In genomic region chr17:8369171-8369570, GRCm38 (mm10) we compare ENCODE assay signal across 13 mouse cellular contexts. TPM values are rescaled to one million over a fixed set of nuclear protein-coding genes. Genes with fewer than 3 reads are reported as not detected.
DNase-seq lines count a peak whose midpoint lies in the region; ATAC-seq and TF ChIP-seq lines count a peak whose summit lies in the region.
"Had no signal": no experiment of that assay in that cellular context is flagged by ENCODE, and none has a peak within 500 bp of the region (broad histone marks: within the 10 kb centered on the region; RNA-seq: fewer than 3 reads in every experiment).

No protein-coding gene starts in this region.

- ATAC-seq in forebrain, embryonic 15.5 days (replicated peaks) = no peak
- ATAC-seq in intestine, embryonic 15.5 days = no peak

- H3K4me2 ChIP-seq in forebrain, embryonic 15.5 days (replicated peaks) = no peak overlapping the region
- H3K4me2 ChIP-seq in intestine, embryonic 15.5 days (replicated peaks) = no peak overlapping the region
- H3K4me2 ChIP-seq: embryonic facial prominence, embryonic 15.5 days; liver, embryonic 13.5 days had no signal

- no peak for TF ChIP-seq POLR2A in olfactory bulb, adult 2 months (IDR thresholded peaks at IDR 0.05; ENCODE audit: insufficient read depth, low read depth, low read length)

- H3K4me3 ChIP-seq in left cerebral cortex, adult 2 months = no peak overlapping the region
- no peak overlapping the region for H3K4me3 ChIP-seq in forebrain, embryonic 15.5 days
- H3K4me3 ChIP-seq in midbrain, embryonic 10.5 days = no peak overlapping the region
- H3K4me3 ChIP-seq in olfactory bulb, adult 2 months (ENCODE audit: insufficient read depth, low read depth, low read length) = no peak overlapping the region
- H3K4me3 ChIP-seq in intestine, embryonic 15.5 days (replicated peaks) = no peak overlapping the region
- H3K4me3 ChIP-seq: embryonic facial prominence, embryonic 15.5 days; heart, adult 2 months; liver, embryonic 13.5 days had no signal

- H3K36me3 ChIP-seq in forebrain, embryonic 15.5 days = no peaks in the 10 kb centered on the region
- H3K36me3 ChIP-seq in midbrain, embryonic 10.5 days = no peaks in the 10 kb centered on the region
- H3K36me3 ChIP-seq in intestine, embryonic 15.5 days = no peaks in the 10 kb centered on the region
- H3K36me3 ChIP-seq: embryonic facial prominence, embryonic 15.5 days; G1E; liver, embryonic 13.5 days had no signal

- no peak for DNase-seq in left cerebral cortex, adult 2 months (ENCODE audit: extremely low spot score in 1 of 2, low spot score in 2 of 2)
- no peak for DNase-seq in left cerebral cortex, adult 9 months (ENCODE audit: low spot score in 2 of 2)
- no peak for DNase-seq in midbrain, embryonic 10.5 days (ENCODE audit: low spot score)
- no peak for DNase-seq in thymus, postnatal 10 days (ENCODE audit: low spot score in 2 of 2)
- DNase-seq: heart, adult 2 months; kidney, adult 2 months; liver, embryonic 13.5 days; lung, postnatal 36 days had no signal

- intact Hi-C loops in left cerebral cortex, adult 2 months (cut with DNase I) = no loop called here

- 0 out of 2 replicates have a peak overlapping the region, but pooled peaks have one; percentile 51 for H3K27ac ChIP-seq in left cerebral cortex, adult 2 months
- H3K27ac ChIP-seq in forebrain, embryonic 15.5 days (replicated peaks) = peak overlapping the region; percentile 98
- peak overlapping the region; percentile 94; the same call in 1 of the 2 replicates for H3K27ac ChIP-seq in midbrain, embryonic 10.5 days (replicated peaks)
- peak overlapping the region; percentile 97 for H3K27ac ChIP-seq in olfactory bulb, adult 2 months (ENCODE audit: insufficient read depth, low read depth, low read length)
- no peak overlapping the region for H3K27ac ChIP-seq in intestine, embryonic 15.5 days
- H3K27ac ChIP-seq: embryonic facial prominence, embryonic 15.5 days; heart, adult 2 months; liver, embryonic 13.5 days had no signal

- H3K27me3 ChIP-seq in forebrain, embryonic 15.5 days = no peaks in the 10 kb centered on the region
- peaks cover 7% of the 10 kb centered on the region; the same call in 1 of the 2 replicates for H3K27me3 ChIP-seq in midbrain, embryonic 10.5 days (ENCODE audit: low read depth, poor library complexity, severe bottlenecking)
- no peaks in the 10 kb centered on the region for H3K27me3 ChIP-seq in intestine, embryonic 15.5 days (replicated peaks)
- H3K27me3 ChIP-seq: embryonic facial prominence, embryonic 15.5 days had no signal

- peaks cover 73% of the 10 kb centered on the region for H3K4me1 ChIP-seq in forebrain, embryonic 15.5 days
- peaks cover 71% of the 10 kb centered on the region for H3K4me1 ChIP-seq in midbrain, embryonic 10.5 days
- H3K4me1 ChIP-seq in olfactory bulb, adult 2 months (ENCODE audit: control insufficient read depth, insufficient read depth, low read length) = peaks cover 36% of the 10 kb centered on the region
- peaks cover 17% of the 10 kb centered on the region for H3K4me1 ChIP-seq in intestine, embryonic 15.5 days (replicated peaks)

- 20% methylated on average over 2 of the region's 2 CpGs for WGBS in forebrain, embryonic 15.5 days
- WGBS in midbrain, embryonic 10.5 days = 48% methylated on average over 2 of the region's 2 CpGs
- 37% methylated on average over 2 of the region's 2 CpGs for WGBS in olfactory bulb, adult 2 months
- 61% methylated on average over 2 of the region's 2 CpGs for WGBS in intestine, embryonic 15.5 days

- no peak for TF ChIP-seq CTCF in left cerebral cortex, adult 2 months (IDR thresholded peaks at IDR 0.05)
- TF ChIP-seq CTCF in olfactory bulb, adult 2 months (IDR thresholded peaks at IDR 0.05; ENCODE audit: insufficient read depth, low read depth, low read length) = no peak

- H3K9me3 ChIP-seq in forebrain, embryonic 15.5 days = no peaks in the 10 kb centered on the region
- H3K9me3 ChIP-seq in midbrain, embryonic 10.5 days (replicated peaks) = no peaks in the 10 kb centered on the region
- H3K9me3 ChIP-seq in intestine, embryonic 15.5 days = no peaks in the 10 kb centered on the region
- H3K9me3 ChIP-seq: embryonic facial prominence, embryonic 15.5 days; G1E; liver, embryonic 13.5 days had no signal

- H3K9ac ChIP-seq in forebrain, embryonic 15.5 days (replicated peaks) = peak overlapping the region; percentile 31; the same call in 1 of the 2 replicates
- H3K9ac ChIP-seq in intestine, embryonic 15.5 days = no peak overlapping the region
- H3K9ac ChIP-seq: embryonic facial prominence, embryonic 15.5 days; liver, embryonic 13.5 days had no signal

RNA-seq across cellular contexts. Expression of gene T2, which starts 13.4 kb away (rescaled TPM):
- under 1 TPM; 0.70 to 0.79 TPM for total RNA-seq in left cerebral cortex, adult 2 months (2021)
- 0.51 and 0.63 TPM in 2 replicates for polyA plus RNA-seq in forebrain, embryonic 15.5 days (2015; fragmentation: Nextera tagmentation; extraction: Ambion mirVana)
- 0.43 and 0.46 TPM in 2 replicates for polyA plus RNA-seq in midbrain, embryonic 10.5 days (2016; fragmentation: Nextera tagmentation; extraction: Ambion mirVana)
- not detected in 2 replicates for polyA plus RNA-seq in olfactory bulb, adult 2 months (2012; ENCODE audit: insufficient read depth, insufficient read length, low replicate concordance, missing spikeins)
- 0.13 and 0.27 TPM in 2 replicates for polyA plus RNA-seq in intestine, embryonic 15.5 days (2015; fragmentation: Nextera tagmentation; extraction: Ambion mirVana)
- total RNA-seq: G1E had no signal
- polyA plus RNA-seq: G1E had no signal

RNA-seq across cellular contexts. Expression of gene Prr18, which starts 31.9 kb away (rescaled TPM):
- total RNA-seq in left cerebral cortex, adult 2 months (2021) = 10 to 100 TPM; 12.6 to 15.5 TPM
- 11.5 and 12.8 TPM in 2 replicates for polyA plus RNA-seq in forebrain, embryonic 15.5 days (2015; fragmentation: Nextera tagmentation; extraction: Ambion mirVana)
- 0.73 and 0.86 TPM in 2 replicates for polyA plus RNA-seq in midbrain, embryonic 10.5 days (2016; fragmentation: Nextera tagmentation; extraction: Ambion mirVana)
- not detected in 2 replicates for polyA plus RNA-seq in olfactory bulb, adult 2 months (2012; ENCODE audit: insufficient read depth, insufficient read length, low replicate concordance, missing spikeins)
- 0.39 and 0.61 TPM in 2 replicates for polyA plus RNA-seq in intestine, embryonic 15.5 days (2015; fragmentation: Nextera tagmentation; extraction: Ambion mirVana)

RNA-seq across cellular contexts. Expression of gene Sft2d1, which starts 58.3 kb away (rescaled TPM):
- total RNA-seq in left cerebral cortex, adult 2 months (2021) = 10 to 100 TPM; 63.8 to 65.7 TPM
- polyA plus RNA-seq in forebrain, embryonic 15.5 days (2015; fragmentation: Nextera tagmentation; extraction: Ambion mirVana) = 148 and 157 TPM in 2 replicates
- 67.1 and 81.1 TPM in 2 replicates for polyA plus RNA-seq in midbrain, embryonic 10.5 days (2016; fragmentation: Nextera tagmentation; extraction: Ambion mirVana)
- polyA plus RNA-seq in olfactory bulb, adult 2 months (2012; ENCODE audit: insufficient read depth, insufficient read length, low replicate concordance, missing spikeins) = not detected in 2 replicates
- 78.7 and 79.0 TPM in 2 replicates for polyA plus RNA-seq in intestine, embryonic 15.5 days (2015; fragmentation: Nextera tagmentation; extraction: Ambion mirVana)
